Mouse (Mus musculus) olfactory bulb, adult 2 months (tissue): ENCODE measurements around the gene Prn.

Experiments
- CTCF ChIP-seq: fragments of 200-500 bp; IDR thresholded peaks from 2 replicates; pipeline ENCODE4 v1.5.1; 2012; ENCODE audit warnings: low read depth, mild to moderate bottlenecking, low read length, moderate library complexity; ENCODE audit not compliant: insufficient read depth
- POLR2A ChIP-seq: fragments of 200-500 bp; IDR thresholded peaks from 2 replicates; pipeline ENCODE4 v1.6.1; 2012; ENCODE audit warnings: mild to moderate bottlenecking, low read depth, low read length, moderate library complexity; ENCODE audit not compliant: insufficient read depth

GRCm38 (mm10) chr2:131992487-131992886, 82.7 kb downstream of the Prn start:
- no peak for TF ChIP-seq CTCF
- no peak for TF ChIP-seq POLR2A
